Mouse (Mus musculus) spleen, adult 12 weeks (tissue): ENCODE measurements around the gene Gm6904.
A peak's percentile ranks its signal among the peaks of the same experiment; 100 is the strongest.
"Not testable (repeated sequence)": the region's sequence is repeated elsewhere in the genome, so short reads cannot be mapped to it uniquely, and the experiment has no call there.

Experiments used
- DNase-seq: peaks from one replicate; pipeline ENCODE4 v3.0.0; 2022; ENCODE audit warnings: low spot score

The Gm6904 gene

DNA sequence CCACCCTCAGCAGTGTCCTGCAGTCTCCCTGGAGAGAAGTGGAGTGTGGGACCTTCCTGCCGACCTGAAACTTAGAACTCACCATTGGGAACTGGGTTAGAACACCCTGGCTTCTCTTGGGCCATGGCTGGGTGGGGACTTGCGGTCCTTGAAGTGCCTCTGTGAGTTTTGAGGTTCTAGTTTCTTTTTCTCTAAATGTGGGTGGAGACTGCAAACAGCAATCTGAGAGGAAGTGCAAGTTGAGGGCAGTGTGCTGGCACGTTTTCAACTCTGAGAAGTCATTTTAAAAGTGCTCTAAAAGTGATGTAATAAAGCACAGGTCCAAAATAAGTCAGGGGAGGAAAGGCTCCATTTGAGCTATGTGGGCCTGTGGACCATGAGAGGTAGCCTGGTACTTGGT is at the start of gene Gm6904:
Gene Gm6904, minus strand, starts transcription at position 161 of the 400 bp plus-strand sequence.
- peak; percentile 9 for DNase-seq

DNA sequence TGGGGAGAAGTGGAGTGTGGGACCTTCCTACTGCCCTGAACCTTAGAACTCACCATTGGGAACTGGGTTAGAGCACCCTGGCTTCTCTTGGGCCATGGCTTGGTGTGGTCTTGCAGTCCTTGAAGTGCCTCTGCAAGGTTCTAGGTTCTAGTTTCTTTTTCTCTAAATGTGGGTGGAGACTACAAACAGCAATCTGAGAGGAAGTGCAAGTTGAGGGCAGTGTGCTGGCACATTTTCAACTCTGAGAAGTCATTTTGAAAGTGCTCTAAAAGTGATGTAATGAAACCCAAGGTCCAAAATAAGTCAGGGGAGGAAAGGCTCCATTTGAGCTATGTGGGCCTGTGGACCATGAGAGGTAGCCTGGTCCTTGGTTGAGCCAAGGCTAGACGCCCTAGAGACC is 37.4 kb upstream of the Gm6904 start, which contains the start of gene Phf11a:
Gene Phf11a, minus strand, starts transcription at position 132 of the 400 bp plus-strand sequence.
- not testable (repeated sequence) for DNase-seq

DNA sequence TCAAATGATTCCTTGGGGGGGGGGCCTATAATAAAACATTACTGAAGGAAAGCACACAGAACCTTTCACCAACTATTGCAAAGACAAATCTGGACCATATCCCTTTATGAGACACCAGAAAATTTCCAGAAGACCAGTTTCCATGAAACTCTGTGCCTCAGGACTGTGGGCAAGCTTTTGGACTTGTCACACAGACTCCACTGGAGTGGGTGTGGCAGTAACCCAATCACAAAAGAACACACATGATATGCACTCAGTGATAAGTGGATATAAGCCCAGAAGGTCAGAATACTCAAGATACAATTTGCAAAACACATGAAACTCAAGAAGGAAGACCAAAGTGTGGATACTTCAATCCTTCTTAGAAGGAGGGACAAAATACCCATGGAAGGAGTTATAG is 31.8 kb upstream of the Gm6904 start:
- DNase-seq: not testable (repeated sequence)

DNA sequence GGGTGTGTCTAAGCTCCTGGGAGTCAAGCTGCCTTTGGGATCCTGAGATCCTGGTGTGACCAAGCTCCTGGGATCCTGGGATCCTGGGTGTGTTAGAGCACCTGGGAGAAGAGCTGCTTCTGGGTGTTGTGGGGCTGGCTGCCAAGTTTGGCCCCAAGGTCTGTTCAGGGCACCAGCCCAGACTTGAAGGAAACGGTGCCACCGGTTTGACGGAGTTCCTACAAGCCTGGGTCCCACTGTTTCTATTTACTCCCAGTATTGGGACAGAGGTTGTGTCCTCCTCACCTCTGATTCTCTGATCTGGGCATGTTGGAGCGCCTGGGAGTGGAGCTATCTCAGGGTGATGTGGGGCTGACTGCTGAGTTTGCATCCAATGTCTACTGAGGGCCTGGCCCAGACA is 14.9 kb upstream of the Gm6904 start:
- not testable (repeated sequence) for DNase-seq

DNA sequence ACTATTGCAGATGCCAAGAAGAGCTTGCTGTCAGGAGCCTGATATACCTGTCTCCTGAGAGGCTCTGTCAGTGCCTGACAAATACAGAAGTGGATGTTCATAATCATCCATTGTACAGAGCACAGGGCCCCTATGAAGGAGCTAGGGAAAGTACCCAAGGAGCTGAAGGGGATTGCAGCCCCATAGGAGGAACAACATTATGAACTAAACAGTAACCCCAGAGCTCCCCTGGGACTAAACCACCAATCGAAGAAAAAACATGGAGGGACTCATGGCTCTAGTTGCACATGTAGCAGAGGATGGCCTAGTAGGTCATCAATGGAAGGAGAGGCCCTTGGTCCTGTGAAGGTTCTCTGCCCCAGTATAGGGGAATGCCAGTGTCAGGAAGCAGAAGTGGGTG is 4.2 kb downstream of the Gm6904 start:
- DNase-seq: not testable (repeated sequence)

DNA sequence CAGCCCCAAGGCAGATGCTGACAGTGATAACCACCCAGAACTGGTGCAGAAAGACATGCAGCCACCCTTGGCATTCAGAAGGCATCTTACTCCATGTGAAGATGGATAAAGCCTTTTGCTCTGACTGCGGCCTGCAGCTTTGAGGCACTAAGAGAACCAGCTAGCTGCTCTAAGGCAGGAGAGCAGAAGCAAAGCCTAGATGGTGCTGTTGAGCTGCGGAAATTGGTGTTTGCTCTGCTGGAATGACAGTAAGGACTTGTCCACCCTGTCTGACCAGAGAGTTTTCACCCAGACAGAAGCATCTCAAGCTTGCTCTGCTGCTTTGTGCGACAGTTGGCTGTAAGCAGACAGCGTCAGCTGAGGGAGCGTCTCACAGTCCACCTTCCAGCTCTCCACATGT is 9.7 kb downstream of the Gm6904 start:
- DNase-seq: not testable (repeated sequence)

DNA sequence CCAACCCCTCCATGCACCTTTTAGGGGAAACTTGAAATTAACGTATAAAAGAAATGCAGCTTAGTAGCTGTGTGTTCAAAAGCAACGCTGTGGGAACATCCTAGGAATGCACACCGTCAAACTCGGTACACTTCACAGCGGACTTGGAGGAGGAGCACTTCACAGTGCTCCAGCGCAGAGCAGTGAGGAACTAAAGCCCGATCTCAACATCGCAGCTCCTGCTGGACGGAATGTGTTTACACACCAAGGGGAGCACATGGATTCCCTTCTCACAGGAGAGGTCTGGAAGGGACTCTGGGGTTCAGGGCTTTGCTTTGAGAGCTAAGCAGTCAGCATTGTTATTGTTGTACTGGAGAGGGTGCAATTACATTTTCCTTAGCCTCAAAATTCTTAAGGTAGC is 26.4 kb downstream of the Gm6904 start:
- DNase-seq: no peak

DNA sequence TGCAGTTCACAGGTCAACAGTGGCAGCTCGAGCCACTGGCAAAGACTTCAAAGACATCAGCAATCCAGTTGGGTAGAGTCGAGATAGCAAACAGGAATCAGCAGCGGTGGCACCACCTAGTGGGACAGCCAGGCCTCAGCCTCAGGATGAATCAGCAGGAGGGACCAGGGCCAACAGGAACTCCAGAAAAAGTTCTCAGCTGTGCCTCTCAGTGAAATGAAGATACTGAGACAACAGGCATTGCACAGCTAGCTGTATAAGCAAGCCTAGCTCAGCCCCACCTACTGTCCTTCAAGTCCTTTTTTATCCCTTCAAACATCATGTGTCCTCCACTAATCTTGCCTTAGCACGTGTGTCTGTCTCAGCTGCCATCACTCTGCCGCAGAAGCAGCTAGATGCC is 28.0 kb downstream of the Gm6904 start:
- peak; percentile 32 for DNase-seq

DNA sequence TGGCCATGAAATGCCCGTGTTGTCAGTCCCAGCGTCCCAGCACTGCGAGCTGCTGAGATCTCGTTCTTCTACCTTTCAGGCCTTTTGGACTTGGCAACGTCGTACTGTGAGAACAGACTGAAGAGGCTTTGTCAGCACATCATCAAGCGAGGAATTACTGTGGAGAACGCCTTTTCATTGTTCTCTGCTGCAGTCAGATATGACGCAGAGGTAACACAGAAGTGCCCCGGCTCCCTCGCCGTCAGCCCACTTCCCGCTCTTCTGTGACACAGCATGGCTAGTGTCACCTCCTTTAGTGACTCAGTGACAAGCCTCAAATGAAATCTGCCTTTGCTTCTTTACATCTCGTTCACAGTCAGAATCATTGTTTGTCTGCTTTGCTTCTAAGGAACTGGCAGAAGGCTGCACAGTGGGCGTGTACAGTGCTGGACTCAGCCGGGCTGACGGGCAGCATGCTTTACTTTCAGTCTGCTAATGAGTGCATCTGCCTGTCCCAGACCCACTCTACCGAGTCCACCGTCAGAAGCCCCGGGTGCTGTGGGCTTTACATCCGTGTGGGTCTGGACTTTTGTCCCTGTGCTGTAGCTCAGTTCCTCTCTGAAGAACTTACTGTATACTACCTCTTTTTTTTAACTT is 29.6 kb downstream of the Gm6904 start:
- DNase-seq: no peak

DNA sequence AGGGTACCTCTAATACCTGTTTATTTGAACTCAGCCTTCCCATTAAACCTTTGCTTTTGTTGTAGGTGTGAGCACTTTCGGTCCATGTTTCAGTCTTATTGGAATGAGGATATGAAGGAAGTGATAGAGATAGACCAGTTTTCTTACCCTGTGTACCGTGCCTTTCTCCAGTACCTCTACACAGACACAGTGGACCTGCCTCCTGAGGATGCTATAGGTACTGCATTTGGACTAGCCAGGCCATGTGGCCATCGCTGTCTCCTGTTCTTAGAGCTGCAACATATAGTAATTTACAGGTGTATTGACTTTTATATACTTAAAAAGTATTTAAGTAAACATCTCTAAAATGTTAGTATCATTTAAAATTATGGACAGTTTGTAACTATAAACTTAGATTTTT is 30.2 kb downstream of the Gm6904 start:
- no peak for DNase-seq

DNA sequence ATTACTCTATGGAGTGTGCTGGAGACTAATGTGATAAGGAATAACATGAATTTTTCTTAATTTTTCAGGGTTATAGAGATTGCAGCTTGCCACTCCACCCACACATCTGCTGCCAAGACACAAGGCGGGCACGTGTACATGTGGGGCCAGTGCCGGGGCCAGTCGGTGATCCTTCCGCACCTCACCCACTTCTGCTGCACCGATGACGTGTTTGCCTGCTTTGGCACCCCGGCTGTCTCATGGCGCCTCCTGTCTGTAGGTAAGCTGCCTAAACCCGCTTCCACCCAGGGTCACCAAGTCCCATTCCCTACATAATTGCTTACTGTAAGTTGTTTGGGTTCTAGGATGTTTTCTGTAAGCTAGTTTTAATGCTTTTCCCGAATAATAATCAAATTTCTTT is 33.8 kb downstream of the Gm6904 start:
- DNase-seq: no peak

DNA sequence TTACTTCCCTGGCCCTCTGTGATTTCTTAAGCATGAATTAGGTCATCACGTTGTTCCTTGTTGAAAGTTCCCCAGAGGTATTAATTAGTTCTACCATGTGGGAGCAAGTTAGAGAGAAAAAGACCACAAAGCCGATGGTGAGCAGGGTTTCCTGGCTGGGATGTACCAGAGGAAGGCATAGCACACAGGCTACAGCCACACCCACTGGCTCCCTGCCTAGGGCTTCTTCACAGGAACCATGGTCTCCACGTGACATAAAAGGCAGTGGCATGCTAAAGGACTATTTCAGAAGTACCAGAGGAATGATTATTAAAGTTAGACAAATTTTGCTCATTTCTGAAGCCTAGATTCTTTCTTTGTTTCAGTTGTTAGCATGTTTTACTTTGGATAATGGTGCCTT is 40.8 kb downstream of the Gm6904 start:
- DNase-seq: no peak

DNA sequence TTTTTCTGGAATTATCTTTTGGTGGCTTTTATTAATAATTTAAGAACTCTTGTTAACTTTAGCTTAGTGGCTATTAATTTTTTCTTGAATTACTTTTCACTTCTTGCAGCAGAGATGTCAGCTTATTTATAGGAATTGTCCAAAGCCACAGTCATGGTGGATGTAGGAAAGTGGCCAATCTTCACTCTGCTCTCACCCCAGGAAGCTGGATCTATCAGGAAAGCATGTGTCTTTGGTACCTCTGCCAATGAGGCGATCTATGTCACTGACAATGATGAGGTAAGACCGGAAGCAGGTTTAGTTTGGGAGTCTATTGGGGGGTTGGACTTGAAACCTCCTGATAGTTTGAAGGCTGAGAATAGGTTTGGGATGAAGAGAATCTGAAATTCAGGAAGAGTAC is 50.2 kb downstream of the Gm6904 start:
- no peak for DNase-seq

DNA sequence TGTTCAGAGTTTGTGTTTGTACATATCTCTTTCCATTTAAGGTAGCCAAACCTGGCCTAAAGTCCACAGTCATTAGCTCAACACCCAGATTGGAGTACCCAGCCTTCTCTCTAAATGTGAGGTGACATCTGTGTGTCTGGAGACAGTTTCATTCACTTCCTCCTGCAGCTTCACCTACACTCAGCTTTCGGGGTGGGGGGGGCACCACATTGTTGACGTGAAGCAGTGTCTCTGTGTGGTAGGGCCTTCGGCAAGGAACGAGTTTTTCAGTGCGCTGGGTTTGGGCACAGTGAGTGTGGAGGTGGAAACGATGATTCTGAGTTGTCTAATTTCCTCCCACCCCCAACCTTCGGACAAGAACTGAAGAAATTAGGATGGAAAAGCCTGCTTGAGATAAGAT is 51.0 kb downstream of the Gm6904 start:
- no peak for DNase-seq

DNA sequence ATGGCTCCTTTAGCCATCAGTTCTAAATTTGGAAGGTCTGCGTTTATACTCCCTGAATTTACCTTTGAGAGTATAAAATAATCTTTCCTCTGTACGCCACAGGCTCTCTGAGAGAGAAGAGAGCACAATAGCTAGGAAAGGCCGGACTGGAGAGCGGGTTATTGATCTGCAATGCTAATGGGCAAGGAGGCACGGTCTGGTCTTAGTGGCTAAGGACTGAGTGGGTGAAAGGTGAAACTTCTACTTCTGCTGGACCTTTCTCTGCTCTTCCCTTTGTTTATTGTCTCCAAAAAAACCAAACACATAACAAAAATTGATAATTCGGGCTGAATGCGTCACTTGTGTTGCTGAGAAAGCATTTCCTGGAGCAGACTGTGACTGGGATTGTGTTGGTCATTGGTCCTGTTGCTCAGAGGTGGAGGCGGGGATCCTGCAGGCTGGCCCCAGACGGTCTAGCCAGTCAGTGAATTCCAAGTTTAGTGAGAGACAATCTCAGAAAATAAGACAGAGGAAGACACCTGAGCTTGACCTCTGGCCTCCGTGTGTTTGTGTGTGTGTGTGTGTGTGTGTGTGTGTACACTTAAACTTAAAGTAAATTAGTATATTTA is 53.9 kb downstream of the Gm6904 start:
- no peak for DNase-seq

DNA sequence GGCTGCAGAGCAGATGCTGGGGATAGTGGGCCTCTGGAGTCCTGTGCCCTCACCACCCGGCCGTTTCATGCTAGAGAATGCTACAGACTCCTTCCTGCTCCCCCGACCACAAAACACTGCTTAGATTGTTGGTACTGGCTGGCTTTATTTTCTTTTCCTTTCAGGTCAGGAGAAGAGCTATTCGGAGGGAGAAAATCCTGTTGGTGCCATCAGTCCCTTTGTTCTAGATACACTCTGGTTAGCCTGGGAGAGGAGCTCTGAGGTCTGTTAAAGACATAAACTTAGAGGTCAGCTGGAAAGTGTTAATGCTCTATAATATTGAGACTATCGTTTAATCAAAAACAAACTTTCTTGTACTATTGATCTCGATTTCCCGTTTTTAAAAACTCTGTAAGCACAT is 54.6 kb downstream of the Gm6904 start:
- no peak for DNase-seq

DNA sequence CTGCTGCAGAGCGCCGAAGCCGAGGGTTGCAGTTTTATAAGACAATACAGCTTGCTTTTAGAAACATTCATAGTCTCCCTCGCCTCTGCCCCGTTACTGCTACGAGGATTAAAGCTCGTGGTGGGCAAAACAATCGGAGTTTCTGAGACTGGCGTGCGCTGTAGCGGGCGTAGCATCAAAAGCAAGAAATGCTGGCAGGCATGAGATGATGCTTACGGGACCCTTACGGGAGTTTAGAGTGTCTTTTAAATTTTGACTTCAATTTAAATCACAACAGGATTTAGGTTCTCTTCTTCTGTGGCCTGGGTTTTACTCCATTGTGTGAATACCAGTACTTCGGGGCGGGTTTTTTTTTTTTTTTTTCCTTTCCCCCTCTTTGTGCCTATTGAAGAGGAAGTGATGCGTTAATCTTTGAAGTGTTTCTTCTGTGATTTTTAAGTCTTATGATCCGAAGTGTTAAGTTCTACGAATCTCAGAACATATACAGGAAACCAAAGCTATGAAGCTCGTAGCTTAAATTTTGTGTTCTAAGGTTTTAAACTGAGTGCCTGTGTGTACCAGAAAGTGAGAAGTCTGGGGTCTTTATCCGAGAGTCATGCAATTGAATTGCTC is 58.3 kb downstream of the Gm6904 start:
- no peak for DNase-seq

DNA sequence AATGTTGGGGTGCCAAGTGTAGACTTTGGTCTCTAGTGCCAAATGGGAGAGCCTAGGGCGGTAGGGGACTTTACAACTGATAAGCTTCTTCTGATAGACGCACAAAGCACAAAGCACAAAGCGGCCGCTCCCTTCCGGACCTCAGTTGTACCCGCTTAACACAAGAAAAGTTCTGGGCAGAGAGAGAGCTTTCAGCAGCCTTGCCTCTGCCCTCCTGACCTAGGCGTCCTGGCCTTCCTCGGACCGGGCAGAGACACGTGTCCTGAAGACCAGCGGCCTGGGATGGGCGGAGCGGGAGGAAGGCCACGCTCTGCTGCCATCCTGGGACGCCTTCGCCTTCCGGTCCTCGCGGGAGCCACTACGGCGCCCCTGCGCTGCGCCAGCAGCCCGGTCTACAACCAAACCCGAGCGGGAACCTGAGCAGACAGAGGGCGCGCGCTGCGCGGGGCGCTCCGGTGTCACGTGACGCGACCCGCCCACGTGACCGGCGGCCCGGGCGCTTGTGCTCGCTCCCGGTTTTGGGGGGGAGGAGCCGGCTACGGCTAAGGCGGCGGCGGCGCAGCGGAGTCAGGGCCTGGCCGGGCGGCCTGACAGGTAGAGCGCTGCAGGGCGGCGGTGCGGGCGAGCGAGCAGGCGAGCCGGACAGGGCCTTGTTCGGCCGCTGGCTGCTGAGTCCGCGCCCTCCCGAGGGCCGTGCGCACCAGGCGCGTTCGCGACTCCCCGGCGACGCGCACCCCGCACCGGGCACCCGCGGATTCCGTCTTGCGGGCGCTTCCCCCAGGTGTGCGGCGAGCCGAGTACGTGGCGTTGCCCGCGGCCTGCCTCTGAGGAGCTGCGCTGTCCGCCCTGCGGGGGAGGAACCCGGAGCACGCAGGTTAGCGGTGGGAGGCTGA is 59.1 kb downstream of the Gm6904 start, which contains the start of gene Rcbtb1:
Gene Rcbtb1, plus strand, starts transcription at position 499 of the 893 bp plus-strand sequence.
- peak; percentile 90 for DNase-seq
